Comparison of ENCODE assay signal across 11 mouse cellular contexts in the genomic region with DNA sequence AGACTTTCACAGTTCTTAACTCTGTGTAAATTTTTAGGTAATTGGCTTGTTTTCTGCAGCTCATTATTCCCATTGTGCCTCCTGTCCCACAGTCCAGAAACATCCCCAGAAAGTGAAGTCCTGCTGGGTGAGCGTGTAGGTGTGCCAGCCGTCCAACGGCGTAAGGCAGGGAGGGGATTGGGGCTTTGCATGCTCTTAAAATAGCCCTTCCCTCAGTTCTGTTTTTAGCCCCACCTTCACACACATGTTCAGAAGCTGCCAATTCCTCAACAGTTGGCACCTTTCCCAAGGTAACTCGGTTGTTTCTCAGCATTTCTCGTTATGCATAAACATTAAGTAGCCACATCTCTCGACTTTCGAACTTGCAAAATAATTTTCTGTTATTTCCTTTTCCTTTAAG. TPM values are rescaled to one million over a fixed set of nuclear protein-coding genes. Genes with fewer than 3 reads are reported as not detected.
DNase-seq lines count a peak whose midpoint lies in the region; ATAC-seq lines count a peak whose summit lies in the region.
"Had no signal": no experiment of that assay in that cellular context is flagged by ENCODE, and none has a peak within 500 bp of the region (broad histone marks: within the 10 kb centered on the region; RNA-seq: fewer than 3 reads in every experiment).

No protein-coding gene starts in this region.

- no peaks in the 10 kb centered on the region for H3K9me3 ChIP-seq in heart, embryonic 15.5 days (replicated peaks)
- H3K9me3 ChIP-seq: embryonic facial prominence, embryonic 12.5 days; hindbrain, embryonic 13.5 days; midbrain, embryonic 12.5 days had no signal

- H3K27me3 ChIP-seq in heart, embryonic 15.5 days = no peaks in the 10 kb centered on the region
- H3K27me3 ChIP-seq: embryonic facial prominence, embryonic 12.5 days; hindbrain, embryonic 13.5 days; midbrain, embryonic 12.5 days had no signal

- H3K4me2 ChIP-seq in heart, embryonic 15.5 days = peak overlapping the region; percentile 55
- H3K4me2 ChIP-seq: embryonic facial prominence, embryonic 12.5 days; hindbrain, embryonic 13.5 days; midbrain, embryonic 12.5 days had no signal

- no peaks in the 10 kb centered on the region for H3K36me3 ChIP-seq in heart, embryonic 15.5 days
- H3K36me3 ChIP-seq: embryonic facial prominence, embryonic 12.5 days; hindbrain, embryonic 13.5 days; midbrain, embryonic 12.5 days had no signal

- H3K9ac ChIP-seq in heart, embryonic 15.5 days = no peak overlapping the region
- H3K9ac ChIP-seq: embryonic facial prominence, embryonic 12.5 days; hindbrain, embryonic 13.5 days; midbrain, embryonic 12.5 days had no signal

- 58% methylated on average over 8 of the region's 8 CpGs for WGBS in heart, embryonic 15.5 days

- H3K4me1 ChIP-seq in heart, embryonic 15.5 days (replicated peaks) = no peaks in the 10 kb centered on the region
- H3K4me1 ChIP-seq: embryonic facial prominence, embryonic 12.5 days; hindbrain, embryonic 13.5 days; midbrain, embryonic 12.5 days had no signal

- DNase-seq in cerebellum, adult 11-12 months = no peak
- peak; percentile 23 for DNase-seq in left cerebral cortex, adult 11 months (ENCODE audit: low spot score)
- DNase-seq in left cerebral cortex, postnatal 10 days (ENCODE audit: extremely low spot score in 1 of 2, low spot score in 2 of 2) = no peak
- peak; percentile 56 for DNase-seq in right cerebral cortex, postnatal 25 days
- DNase-seq in thymus, postnatal 36 days = no peak
- DNase-seq in spleen, postnatal 36 days (ENCODE audit: low spot score in 2 of 2) = no peak

- peak overlapping the region; percentile 76 for H3K27ac ChIP-seq in heart, embryonic 15.5 days
- H3K27ac ChIP-seq: embryonic facial prominence, embryonic 12.5 days; hindbrain, embryonic 13.5 days; midbrain, embryonic 12.5 days had no signal

- intact Hi-C loops in left cerebral cortex, postnatal 10 days (cut with DNase I) = no loop called here

- H3K4me3 ChIP-seq in heart, embryonic 15.5 days = peak overlapping the region; percentile 21; the same call in 1 of the 2 replicates
- H3K4me3 ChIP-seq: embryonic facial prominence, embryonic 12.5 days; hindbrain, embryonic 13.5 days; midbrain, embryonic 12.5 days had no signal

- ATAC-seq in cerebellum, adult (ENCODE audit: insufficient number of reproducible peaks, low FRiP score, low TSS enrichment) = peak; percentile 31; the same call in 1 of the 2 replicates
- peak; percentile 92 for ATAC-seq in heart, embryonic 15.5 days (replicated peaks; ENCODE audit: insufficient number of reproducible peaks, insufficient read depth, low FRiP score, low read depth)

RNA-seq across cellular contexts. Expression of a gene that starts 17.6 kb away (rescaled TPM):
- total RNA-seq in left cerebral cortex, postnatal 10 days (2021) = 1 to 10 TPM; 8.9 to 9.9 TPM
- 14.2 and 16.3 TPM in 2 replicates for polyA plus RNA-seq in heart, embryonic 15.5 days (2015; fragmentation: Nextera tagmentation; extraction: Ambion mirVana)

RNA-seq across cellular contexts. Expression of a gene that starts 35.6 kb away (rescaled TPM):
- total RNA-seq in left cerebral cortex, postnatal 10 days (2021) = 1 to 10 TPM; 3.1 to 3.5 TPM
- 1.4 and 2.5 TPM in 2 replicates for polyA plus RNA-seq in heart, embryonic 15.5 days (2015; fragmentation: Nextera tagmentation; extraction: Ambion mirVana)

Comparison
In these comparisons a context has a peak if more than half of its experiments do, and no peak if none do; other contexts are left out.
1. DNase-seq: peak in left cerebral cortex, adult 11 months (single experiment) and right cerebral cortex, postnatal 25 days (single experiment); none in cerebellum, adult 11-12 months (single experiment), left cerebral cortex, postnatal 10 days (0 of 2), thymus, postnatal 36 days (0 of 2) and spleen, postnatal 36 days (0 of 2).